Mouse (Mus musculus) ES-E14 (cell line): ENCODE data around the gene Cbr4.

ENCODE experiments used
- CHD2 ChIP-seq: IDR thresholded peaks from 2 replicates; pipeline ENCODE4 v1.6.1; 2014; ENCODE audit warnings: mild to moderate bottlenecking, low read depth, low read length, inconsistent platforms
- ZNF384 ChIP-seq: IDR thresholded peaks from 2 replicates; pipeline ENCODE4 v1.6.1; 2012; ENCODE audit warnings: low read depth, low read length, inconsistent platforms

GRCm38 (mm10) chr8:61515931-61516744 is 28.6 kb downstream of the Cbr4 start:
- TF ChIP-seq ZNF384 (peak; percentile 64), CHD2 (no peak)
